Mouse (Mus musculus) erythroblast, embryonic 14.5 days (primary cell): Measurements from ENCODE around the gene Klhl25.

Source experiments
- GATA1 ChIP-seq: IDR thresholded peaks from 2 replicates; pipeline ENCODE4 v1.6.1; 2012; ENCODE audit warnings: low read length, inconsistent platforms, mixed read lengths
- TAL1 ChIP-seq: IDR thresholded peaks from 3 replicates; pipeline ENCODE4 v1.6.1; 2012; ENCODE audit warnings: low read length, inconsistent platforms, mixed read lengths

- TF ChIP-seq GATA1 (no peak), TAL1 (no peak)
Observed at GRCm38 (mm10) chr7:75873746-75874145, 25.6 kb downstream of the Klhl25 start.
